Mouse (Mus musculus) myocyte (in vitro differentiated cells): ENCODE data around the gene Farp1. TPM values are rescaled to one million over a fixed set of nuclear protein-coding genes. Genes with fewer than 3 reads are reported as not detected.
A peak's percentile ranks its signal among the peaks of the same experiment; 100 is the strongest.

Experiments
- H3K27me3 ChIP-seq: one replicate; pipeline ENCODE4 v1.6.1; 2011; ENCODE audit not compliant: control insufficient read depth, insufficient read depth, insufficient read length
- H3K36me3 ChIP-seq: one replicate; pipeline ENCODE4 v1.6.1; 2011; ENCODE audit not compliant: control insufficient read depth, insufficient read depth
- H3K4me2 ChIP-seq: one replicate; pipeline ENCODE4 v1.6.1; 2011; ENCODE audit warnings: low read depth, control low read depth
- H3K4me3 ChIP-seq: one replicate; pipeline ENCODE4 v1.5.1; 2011; ENCODE audit warnings: mild to moderate bottlenecking, control low read depth, moderate library complexity
- H3K79me2 ChIP-seq: one replicate; pipeline ENCODE4 v1.6.1; 2011; ENCODE audit not compliant: control insufficient read depth, insufficient read depth
- H3ac ChIP-seq: one replicate; pipeline ENCODE4 v1.6.1; 2011; ENCODE audit not compliant: control insufficient read depth, insufficient read length
- CEBPB ChIP-seq: IDR thresholded peaks from 2 replicates; pipeline ENCODE4 v1.6.1; 2011; ENCODE audit warnings: mild to moderate bottlenecking, moderate library complexity; ENCODE audit not compliant: poor library complexity, insufficient read depth, severe bottlenecking
- E2F4 ChIP-seq: IDR thresholded peaks from one replicate; pipeline ENCODE4 v1.6.1; 2011; ENCODE audit warnings: mild to moderate bottlenecking, control low read depth, moderate library complexity; ENCODE audit not compliant: insufficient read depth
- MAX ChIP-seq: IDR thresholded peaks from one replicate; pipeline ENCODE4 v1.6.1; 2011; ENCODE audit warnings: low read depth, mild to moderate bottlenecking, control low read depth
- MYOD1 ChIP-seq, 3 experiments: IDR thresholded peaks; one replicate each; pipeline ENCODE4 v1.6.1; 2011; ENCODE audit warnings: control low read depth in 2 of 3, low read depth in 2 of 3, mild to moderate bottlenecking in 2 of 3, moderate library complexity in 1 of 3; ENCODE audit not compliant: insufficient read length in 2 of 3, control insufficient read depth in 1 of 3
- MYOG ChIP-seq, 3 experiments: IDR thresholded peaks; one replicate each; pipeline ENCODE4 v1.6.1; 2011; ENCODE audit warnings: control low read depth in 2 of 3, low read depth in 2 of 3, mild to moderate bottlenecking in 2 of 3; ENCODE audit not compliant: insufficient read length in 2 of 3, control insufficient read depth in 1 of 3, insufficient read depth in 1 of 3
- POLR2A ChIP-seq: IDR thresholded peaks from one replicate; pipeline ENCODE4 v1.6.1; 2011; ENCODE audit warnings: low read depth, mild to moderate bottlenecking, control low read depth, moderate library complexity; ENCODE audit not compliant: insufficient read length
- POLR2AphosphoS2 ChIP-seq: IDR thresholded peaks from one replicate; pipeline ENCODE4 v1.6.1; 2011; ENCODE audit warnings: low read depth, control low read depth; ENCODE audit not compliant: insufficient read length
- REST ChIP-seq: IDR thresholded peaks from one replicate; pipeline ENCODE4 v1.6.1; 2011; ENCODE audit warnings: mild to moderate bottlenecking, control low read depth, moderate library complexity; ENCODE audit not compliant: insufficient read depth, insufficient read length
- SRF ChIP-seq: IDR thresholded peaks from one replicate; pipeline ENCODE4 v1.6.1; 2011; ENCODE audit warnings: low read depth; ENCODE audit not compliant: control insufficient read depth, insufficient read length
- TCF12 ChIP-seq: IDR thresholded peaks from one replicate; pipeline ENCODE4 v1.6.1; 2011; ENCODE audit warnings: mild to moderate bottlenecking, control low read depth; ENCODE audit not compliant: poor library complexity, insufficient read depth, severe bottlenecking
- TCF3 ChIP-seq: IDR thresholded peaks from one replicate; pipeline ENCODE4 v1.6.1; 2011; ENCODE audit warnings: low read depth, control low read depth; ENCODE audit not compliant: insufficient read length
- USF1 ChIP-seq: IDR thresholded peaks from one replicate; pipeline ENCODE4 v1.6.1; 2011; ENCODE audit warnings: low read depth, mild to moderate bottlenecking, control low read depth, moderate library complexity
- polyA plus RNA-seq: library from polyadenylated mRNA; unstranded; fragments of >200 nt; fragmentation: generic; extraction: Trizol; gene quantifications from one replicate; pipeline ENCODE4 v1.2.1, GENCODE M21; 2012; ENCODE audit warnings: missing spikeins

Gene Farp1
- polyA plus RNA-seq, 1 experiment: 29.7 TPM

DNA sequence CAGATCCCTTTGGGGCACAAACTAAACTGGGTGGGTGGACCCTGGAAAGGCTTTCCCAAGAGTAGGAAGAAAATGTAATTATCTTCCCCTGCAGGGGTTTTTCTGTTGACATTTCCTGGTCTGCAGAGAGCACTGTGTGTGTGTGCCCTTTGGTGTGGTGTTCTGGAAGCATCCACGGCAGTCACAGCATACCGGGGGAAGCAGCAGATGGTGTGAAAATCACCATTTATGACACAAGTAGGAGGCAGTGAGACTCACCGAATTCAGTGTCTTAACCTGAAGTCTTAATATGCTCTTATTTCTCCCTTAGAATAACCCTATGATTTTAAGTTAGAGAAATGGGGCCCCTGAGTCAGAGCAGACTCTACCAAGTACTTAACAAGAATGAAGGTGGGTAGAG, 133.7 kb downstream of the Farp1 start:
- H3K79me2 ChIP-seq: peaks cover 2% of the 10 kb centered on the region
- H3K36me3 ChIP-seq: no peaks in the 10 kb centered on the region
- H3ac ChIP-seq: no peak overlapping the region
- H3K4me2 ChIP-seq: no peak overlapping the region
- no peak overlapping the region for H3K4me3 ChIP-seq
- TF ChIP-seq SRF (no peak), E2F4 (no peak), POLR2A (no peak), POLR2AphosphoS2 (no peak), REST (no peak), MYOD1 (IDR thresholded peaks at IDR 0.05; ENCODE audit: control insufficient read depth in 1 of 3, insufficient read length in 2 of 3, low read depth in 2 of 3) (no peak), TCF3 (no peak), MYOG (IDR thresholded peaks at IDR 0.05; ENCODE audit: control insufficient read depth in 1 of 3, insufficient read depth in 1 of 3, insufficient read length in 2 of 3, low read depth in 2 of 3) (no peak), USF1 (no peak), TCF12 (no peak), CEBPB (no peak), MAX (no peak)
- no peaks in the 10 kb centered on the region for H3K27me3 ChIP-seq

DNA sequence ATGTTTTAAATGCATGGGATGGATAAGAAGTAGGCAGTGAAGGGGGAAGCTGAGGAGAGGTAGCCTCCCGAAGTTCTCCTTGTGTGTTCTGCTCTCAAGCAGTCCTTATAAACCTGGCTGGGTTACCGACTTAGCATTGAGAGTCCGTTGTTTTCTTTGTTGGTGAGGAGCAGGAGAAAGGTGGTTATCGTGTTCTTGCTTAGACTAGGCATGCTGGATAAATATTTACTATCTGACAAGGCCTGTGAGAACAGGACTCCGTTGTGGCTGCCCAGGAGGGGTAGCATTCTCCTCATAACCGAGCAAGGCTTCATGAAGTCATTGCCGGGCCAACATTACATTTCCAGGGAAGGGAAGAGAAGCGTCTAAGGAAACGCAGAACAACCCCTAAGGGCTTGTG, 135.3 kb downstream of the Farp1 start:
- Histone ChIP-seq H3K4me2 (no peak overlapping the region), H3K4me3 (no peak overlapping the region), H3K79me2 (peaks cover 5% of the 10 kb centered on the region), H3K27me3 (no peaks in the 10 kb centered on the region), H3K36me3 (no peaks in the 10 kb centered on the region), H3ac (no peak overlapping the region)
- TF ChIP-seq TCF3: no peak
- TF ChIP-seq MYOG (IDR thresholded peaks at IDR 0.05; ENCODE audit: control insufficient read depth in 1 of 3, insufficient read depth in 1 of 3, insufficient read length in 2 of 3, low read depth in 2 of 3): no peak
- TF ChIP-seq TCF12: no peak
- no peak for TF ChIP-seq POLR2AphosphoS2
- TF ChIP-seq POLR2A: no peak
- no peak for TF ChIP-seq USF1

DNA sequence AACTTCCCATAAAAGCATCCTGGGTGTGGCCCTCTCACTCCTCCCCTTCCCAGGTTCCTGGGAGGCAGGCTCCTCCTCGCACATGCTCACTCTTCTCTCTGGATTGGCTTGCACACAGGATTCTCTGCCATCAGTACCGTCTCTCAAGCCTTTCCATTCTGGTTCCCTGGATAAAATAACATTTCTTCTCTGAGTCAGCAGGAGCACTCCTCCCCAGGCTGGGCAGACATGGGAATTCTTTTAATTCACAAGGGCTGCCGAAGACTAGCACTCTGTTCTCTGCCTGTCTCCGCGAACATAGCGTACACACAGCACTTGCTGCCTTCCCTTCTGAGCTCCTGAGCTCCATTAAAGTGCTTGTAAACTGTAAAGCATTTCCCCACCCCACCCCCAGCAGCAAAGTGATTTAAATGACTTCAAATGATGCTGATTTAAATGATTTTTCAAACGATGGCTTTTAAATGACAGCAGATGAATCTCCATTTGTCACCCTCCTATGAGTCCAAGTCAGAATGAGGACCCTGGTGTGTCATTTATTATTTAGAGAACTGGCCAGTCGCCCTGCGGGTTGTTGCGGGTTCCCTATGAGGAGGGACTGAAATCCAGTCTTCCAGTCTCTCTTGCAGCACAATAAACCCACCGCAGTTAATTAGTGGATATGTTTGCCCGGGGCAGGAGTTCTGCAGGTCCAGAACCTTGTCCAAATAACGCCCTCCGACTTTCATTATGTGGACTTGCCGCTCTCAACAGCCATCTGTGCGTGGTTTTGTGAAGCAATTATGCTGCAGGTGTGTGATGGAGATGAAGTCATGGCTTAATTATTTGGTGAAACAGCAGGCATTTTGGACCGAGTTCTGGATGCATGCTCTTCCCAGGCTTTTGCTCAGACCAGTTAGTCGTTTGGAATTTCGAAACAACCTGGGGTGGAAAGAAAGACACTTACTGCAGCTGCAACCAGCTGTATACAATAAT, 137.4 kb downstream of the Farp1 start:
- TF ChIP-seq MYOD1 (IDR thresholded peaks at IDR 0.05; ENCODE audit: control insufficient read depth in 1 of 3, insufficient read length in 2 of 3, low read depth in 2 of 3) (peak in 1 of 3 experiments; percentile 5), MAX (no peak), TCF12 (no peak), CEBPB (peak; percentile 57; the same call in 1 of the 2 replicates)
- Histone ChIP-seq H3K4me2 (peak overlapping the region; percentile 64), H3K27me3 (no peaks in the 10 kb centered on the region), H3K36me3 (no peaks in the 10 kb centered on the region), H3K4me3 (no peak overlapping the region), H3ac (no peak overlapping the region), H3K79me2 (peaks cover 5% of the 10 kb centered on the region)

DNA sequence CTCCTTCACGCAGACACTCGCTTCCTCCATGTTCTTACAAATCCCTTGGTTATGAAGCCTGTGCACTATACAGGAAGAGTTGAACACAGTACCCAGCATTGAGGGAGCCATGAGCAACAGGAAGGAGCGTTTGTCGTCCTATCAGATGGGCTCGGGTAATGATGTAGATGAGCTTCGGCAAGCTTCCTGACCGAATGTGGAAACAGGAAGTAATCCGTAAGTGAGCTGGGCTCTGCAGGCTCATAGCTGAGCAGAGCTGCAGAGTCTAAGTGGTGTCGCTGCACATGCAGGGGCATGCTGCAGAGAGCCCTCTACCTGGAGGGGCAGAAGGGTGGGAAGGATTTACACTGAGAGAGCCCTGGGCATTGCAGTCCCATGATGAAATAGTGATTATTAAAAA, 140.4 kb downstream of the Farp1 start:
- Histone ChIP-seq H3K27me3 (no peaks in the 10 kb centered on the region), H3K4me2 (no peak overlapping the region), H3K36me3 (no peaks in the 10 kb centered on the region), H3ac (no peak overlapping the region), H3K4me3 (no peak overlapping the region), H3K79me2 (peaks cover 12% of the 10 kb centered on the region)
- TF ChIP-seq POLR2A (no peak), CEBPB (no peak), MYOD1 (IDR thresholded peaks at IDR 0.05; ENCODE audit: control insufficient read depth in 1 of 3, insufficient read length in 2 of 3, low read depth in 2 of 3) (no peak), TCF12 (no peak), REST (no peak), SRF (no peak), MAX (no peak), E2F4 (no peak), TCF3 (no peak), POLR2AphosphoS2 (no peak), USF1 (no peak), MYOG (IDR thresholded peaks at IDR 0.05; ENCODE audit: control insufficient read depth in 1 of 3, insufficient read depth in 1 of 3, insufficient read length in 2 of 3, low read depth in 2 of 3) (no peak)

DNA sequence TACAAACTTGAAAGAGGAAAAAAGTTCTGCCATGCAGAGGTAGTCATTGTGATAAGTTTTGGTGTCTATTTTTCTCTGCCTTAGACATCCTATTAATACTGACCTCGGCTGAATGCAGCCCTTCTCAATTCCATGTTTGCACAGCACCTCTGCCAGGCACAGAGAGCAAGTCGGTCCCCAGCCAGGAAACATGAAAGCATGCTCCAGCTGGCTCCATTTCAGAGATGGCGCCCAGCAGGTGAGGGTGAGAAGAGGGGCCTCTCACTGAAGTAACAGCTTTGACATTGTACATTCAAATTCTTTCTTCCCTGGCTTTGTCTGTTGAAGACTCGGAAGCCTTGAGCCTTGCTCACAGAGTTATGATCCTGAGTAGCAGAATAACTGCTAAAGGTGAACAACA, 140.9 kb downstream of the Farp1 start:
- Histone ChIP-seq H3K79me2 (peaks cover 12% of the 10 kb centered on the region), H3K4me3 (no peak overlapping the region), H3K36me3 (no peaks in the 10 kb centered on the region), H3ac (no peak overlapping the region), H3K27me3 (no peaks in the 10 kb centered on the region), H3K4me2 (no peak overlapping the region)
- TF ChIP-seq POLR2AphosphoS2 (no peak), SRF (no peak), MYOD1 (IDR thresholded peaks at IDR 0.05; ENCODE audit: control insufficient read depth in 1 of 3, insufficient read length in 2 of 3, low read depth in 2 of 3) (no peak), USF1 (no peak), REST (no peak), MYOG (IDR thresholded peaks at IDR 0.05; ENCODE audit: control insufficient read depth in 1 of 3, insufficient read depth in 1 of 3, insufficient read length in 2 of 3, low read depth in 2 of 3) (no peak), CEBPB (no peak), TCF12 (no peak), TCF3 (no peak), POLR2A (no peak), MAX (no peak), E2F4 (no peak)
